Mouse (Mus musculus) gastrocnemius, adult 18-20 months (tissue): ENCODE results near the gene Sipa1l3. TPM values are rescaled to one million over a fixed set of nuclear protein-coding genes. Genes with fewer than 3 reads are reported as not detected.

Source experiments
- DNase-seq: peaks from one replicate; pipeline ENCODE4 v3.0.0; 2021; ENCODE audit warnings: low spot score
- total RNA-seq, 2 experiments: library from RNA; stranded (reverse); gene quantifications; 2 replicates each; pipeline ENCODE4 v1.2.3; 2021

Sipa1l3 gene
- total RNA-seq, 2 experiments from 2014 or later: 6.6 to 7.1 TPM

DNA sequence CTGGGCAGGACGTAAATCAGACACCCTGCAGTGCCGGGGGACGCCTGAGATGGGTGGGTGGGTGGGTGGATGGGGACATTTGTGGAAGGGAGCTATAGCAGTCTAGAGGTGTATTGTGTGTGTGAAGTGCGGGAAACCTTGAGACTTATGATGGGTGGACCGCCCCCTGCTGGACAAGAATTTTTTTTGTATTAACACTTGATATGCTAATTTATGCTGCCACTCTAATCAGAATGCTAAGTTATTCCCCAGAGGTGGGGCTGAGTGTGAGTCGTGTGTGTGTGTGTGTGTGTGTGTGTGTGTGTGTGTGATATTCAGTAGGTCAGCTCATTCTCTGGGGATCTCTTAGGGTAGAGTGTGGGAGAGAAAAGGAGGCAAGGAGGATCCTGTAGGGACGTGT lies 211.8 kb downstream of the Sipa1l3 start:
- no peak for DNase-seq

DNA sequence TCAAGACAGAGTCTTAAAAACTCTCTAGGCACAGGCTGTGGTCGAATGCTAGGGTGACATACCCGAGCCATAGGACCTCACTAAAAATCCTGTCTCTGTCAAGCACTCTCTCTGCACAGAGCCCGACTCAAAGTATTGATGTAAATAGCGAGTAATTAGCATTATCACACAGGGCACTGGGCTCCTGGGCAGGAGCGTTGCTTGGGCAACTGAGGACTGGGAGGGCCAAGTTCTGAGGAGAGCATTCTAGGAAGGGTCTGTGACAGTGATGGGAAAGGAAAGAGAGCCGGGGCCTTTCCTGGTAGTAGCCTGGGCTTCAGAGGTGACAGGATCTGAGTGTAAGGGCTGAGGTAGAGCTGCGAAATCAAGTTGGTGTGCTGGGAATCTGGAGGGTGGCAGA lies 212.3 kb downstream of the Sipa1l3 start:
- no peak for DNase-seq

DNA sequence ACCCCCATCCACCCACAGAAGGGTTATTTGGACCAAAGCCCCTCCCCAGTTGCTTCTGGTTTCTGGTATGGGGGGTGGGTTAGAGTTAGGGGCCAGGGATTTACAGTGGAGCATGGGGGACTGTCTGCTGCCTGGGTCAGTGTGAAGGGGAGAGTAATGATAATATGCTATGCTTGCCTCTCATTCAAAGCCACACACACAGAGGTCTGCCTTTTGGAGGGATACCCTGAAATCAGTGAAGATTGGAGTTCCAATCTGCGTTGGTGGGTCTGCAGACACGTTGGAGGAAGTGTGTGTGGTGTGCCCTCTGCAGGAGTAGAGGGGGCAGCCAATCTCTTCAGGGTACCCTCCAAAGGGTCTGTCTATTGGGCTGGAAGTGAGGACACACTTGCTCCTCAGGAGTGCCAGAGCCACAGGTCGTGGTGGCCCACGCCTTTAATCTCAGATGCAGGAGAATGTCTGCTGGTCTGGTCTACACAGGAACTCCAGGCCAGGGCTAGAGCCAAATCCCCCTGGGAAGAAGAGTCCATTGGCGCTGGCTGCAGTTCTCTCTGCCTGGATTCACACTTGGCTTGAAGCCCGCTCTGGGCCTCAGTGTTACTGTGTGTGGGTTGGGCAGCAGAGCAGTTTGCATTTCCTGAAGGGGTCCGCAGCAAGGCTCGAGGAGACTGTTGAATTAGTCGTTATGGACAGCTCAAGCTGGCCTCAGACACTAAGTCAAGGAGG lies 213.0 kb downstream of the Sipa1l3 start:
- no peak for DNase-seq

DNA sequence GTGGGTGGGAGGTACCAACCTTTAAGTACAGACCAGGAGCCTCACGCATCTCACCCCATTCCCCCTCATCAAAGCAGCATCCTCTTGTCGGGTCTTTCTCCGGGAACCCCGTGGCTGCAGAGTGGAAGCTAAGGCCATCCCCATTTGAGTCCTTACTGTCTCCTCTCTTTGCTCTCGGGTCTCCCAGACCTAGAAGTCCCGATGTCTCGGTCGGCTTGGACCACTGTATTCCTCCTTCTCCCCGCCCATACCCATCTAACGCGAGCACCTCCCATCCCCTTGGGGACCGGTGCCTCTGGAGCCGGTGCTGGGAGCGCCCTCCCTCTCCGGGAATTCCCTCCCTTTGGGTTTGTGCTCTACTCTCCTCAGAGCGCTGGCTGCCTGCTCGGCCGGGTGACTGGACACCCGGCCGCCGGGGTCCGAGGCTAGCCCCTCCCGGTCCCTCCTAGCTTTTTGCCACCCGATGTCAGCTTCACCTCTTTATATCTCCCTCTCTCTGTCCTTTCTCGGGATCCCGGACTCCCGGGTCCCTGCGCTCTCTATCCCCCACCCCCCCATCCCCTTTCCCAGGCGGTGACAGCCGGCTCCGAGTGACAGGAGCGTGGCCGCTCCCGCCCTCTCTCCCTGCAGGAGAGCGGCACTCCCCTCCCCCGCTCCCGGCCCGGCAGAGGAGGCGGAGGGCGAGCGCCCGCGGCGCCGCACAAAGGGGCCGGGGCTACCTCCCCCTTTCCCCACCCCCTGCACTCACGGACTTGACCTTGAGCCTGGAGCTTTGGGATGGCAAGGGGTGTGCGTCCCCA lies 213.8 kb downstream of the Sipa1l3 start:
- no peak for DNase-seq

DNA sequence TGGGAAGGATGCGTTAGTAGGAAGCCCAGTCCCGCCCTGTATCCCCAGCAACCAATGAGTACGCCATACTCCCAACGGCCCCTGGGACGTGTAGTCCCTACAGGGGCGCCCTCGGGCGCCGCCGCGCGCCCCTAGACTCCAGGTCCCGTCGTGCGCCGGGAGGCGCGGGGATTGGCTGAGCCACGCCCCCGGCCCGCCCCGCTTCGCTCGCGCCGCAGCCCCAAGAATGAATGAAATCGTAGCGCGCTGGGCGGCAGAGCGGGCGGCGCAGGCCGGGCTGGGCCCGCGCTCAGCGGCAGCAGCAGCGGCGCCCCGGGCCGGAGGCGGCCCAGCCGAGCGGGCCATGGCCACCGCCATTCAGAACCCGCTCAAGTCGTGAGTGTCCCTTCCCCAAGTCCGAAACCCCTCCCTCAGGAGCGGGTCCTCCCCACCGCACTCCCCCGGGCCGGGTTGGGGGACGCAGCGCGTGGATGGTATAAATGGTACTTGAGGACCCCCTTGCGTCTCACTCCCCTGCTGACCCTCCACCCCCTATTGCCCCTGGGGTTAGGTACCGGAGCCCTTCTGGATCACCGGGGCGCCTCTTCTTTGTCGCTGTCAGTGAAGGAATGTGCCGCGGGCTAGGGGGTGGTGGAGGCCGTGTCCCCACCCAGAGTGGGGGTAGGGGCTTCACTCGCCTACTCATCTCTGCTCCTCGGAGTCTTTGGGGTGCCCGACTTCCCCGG lies 214.5 kb downstream of the Sipa1l3 start, which contains the start of gene Dpf1:
Gene Dpf1, plus strand, starts transcription at position 214 of the 725 bp plus-strand sequence.
- peak; percentile 76 for DNase-seq

DNA sequence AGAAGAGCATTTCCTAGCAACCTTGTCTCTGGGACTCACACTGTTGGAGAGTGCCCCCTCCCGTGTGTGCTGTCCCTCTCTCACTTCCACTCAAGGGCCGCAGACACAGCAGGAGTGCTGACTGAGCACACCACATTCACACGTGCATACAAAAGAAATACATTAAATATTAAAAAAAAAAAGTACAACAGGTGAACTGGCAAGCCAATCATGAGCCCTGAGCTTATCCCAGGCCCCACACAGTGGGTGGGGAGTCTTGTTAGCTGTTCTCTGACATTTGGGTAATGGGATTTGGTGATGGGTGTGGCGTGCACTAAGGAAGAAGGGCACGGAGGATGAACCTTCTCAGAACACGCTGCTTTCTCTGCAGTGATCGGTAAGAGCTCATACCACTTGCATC lies 215.8 kb downstream of the Sipa1l3 start:
- no peak for DNase-seq

DNA sequence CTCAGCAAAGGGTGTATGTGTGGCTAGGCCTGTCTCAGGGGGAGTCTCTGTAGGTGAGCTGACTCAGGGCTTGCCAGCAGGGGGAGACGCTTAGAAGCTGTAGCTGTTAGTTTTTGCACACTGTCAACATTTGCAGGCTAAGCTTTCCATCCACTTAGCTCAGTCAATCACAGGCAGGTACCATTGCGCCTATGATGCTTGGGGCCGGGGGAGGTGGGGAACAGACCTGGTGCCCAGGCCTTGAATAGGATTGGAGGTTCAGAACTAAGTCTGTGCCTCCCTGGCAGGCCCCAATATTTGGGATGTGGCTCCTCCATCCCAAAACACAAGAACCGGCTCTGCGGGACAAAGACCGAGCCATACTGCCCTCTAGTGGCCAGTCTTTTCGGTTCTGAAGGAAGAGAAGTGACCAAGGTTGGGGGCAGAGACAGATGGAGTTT lies 217.3 kb downstream of the Sipa1l3 start:
- peak; percentile 71 for DNase-seq

DNA sequence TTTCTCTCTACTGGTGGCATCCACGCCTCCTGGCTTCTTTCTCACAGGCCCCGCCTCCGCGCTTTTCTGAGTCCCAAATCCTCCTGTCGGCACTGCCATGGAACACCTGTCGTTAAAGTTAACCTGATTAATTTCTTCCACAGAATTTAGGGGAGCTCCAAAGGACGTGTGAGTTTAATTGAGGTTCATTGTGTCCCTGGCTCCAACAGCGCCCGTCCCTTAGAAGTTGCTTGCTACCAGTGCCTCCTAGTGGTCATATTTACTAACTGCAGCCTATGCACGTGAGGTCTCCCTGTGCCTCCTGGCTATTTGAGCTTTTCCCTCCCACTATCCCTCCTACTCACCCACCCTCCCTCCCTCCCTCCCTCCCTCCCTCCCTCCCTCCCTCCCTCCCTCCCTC lies 221.4 kb downstream of the Sipa1l3 start:
- DNase-seq: peak; percentile 76

DNA sequence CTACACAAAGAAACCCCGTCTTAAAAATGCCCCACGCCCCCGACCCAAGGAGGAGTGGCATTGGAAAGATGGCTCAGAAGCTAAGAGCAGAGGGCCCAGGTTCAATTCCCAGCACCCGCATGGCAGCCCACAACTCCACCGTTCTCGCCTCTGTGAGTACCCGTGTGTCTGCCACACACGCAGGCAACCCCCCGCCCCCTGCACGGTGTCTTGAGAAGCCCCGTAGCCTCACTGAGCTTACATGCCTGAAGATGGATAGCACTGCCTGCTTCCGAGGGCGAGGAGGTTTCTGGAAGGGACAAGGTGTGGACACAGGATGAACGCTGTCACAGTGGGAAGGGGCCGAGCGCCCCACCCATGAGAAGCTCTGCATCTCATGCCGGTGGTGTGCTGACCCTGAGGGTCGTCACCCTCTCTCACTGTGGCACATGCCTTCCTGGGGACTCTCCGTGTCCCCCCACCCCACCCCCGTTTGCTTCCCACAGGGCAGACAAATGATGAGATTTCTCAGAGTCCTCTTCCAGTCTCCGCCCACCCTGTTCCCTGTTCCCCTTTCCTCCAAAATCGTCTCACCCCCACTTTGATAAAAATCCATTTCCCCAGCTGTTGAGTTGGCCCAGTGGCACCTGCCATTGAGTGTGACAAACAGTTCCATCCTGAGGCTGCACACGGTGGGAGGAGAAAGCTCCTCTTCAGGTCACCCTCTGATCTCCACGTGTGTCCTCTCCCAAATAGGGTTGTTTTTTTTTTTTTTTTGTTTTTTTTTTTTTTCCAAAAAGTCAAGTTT lies 222.4 kb downstream of the Sipa1l3 start:
- DNase-seq: no peak

DNA sequence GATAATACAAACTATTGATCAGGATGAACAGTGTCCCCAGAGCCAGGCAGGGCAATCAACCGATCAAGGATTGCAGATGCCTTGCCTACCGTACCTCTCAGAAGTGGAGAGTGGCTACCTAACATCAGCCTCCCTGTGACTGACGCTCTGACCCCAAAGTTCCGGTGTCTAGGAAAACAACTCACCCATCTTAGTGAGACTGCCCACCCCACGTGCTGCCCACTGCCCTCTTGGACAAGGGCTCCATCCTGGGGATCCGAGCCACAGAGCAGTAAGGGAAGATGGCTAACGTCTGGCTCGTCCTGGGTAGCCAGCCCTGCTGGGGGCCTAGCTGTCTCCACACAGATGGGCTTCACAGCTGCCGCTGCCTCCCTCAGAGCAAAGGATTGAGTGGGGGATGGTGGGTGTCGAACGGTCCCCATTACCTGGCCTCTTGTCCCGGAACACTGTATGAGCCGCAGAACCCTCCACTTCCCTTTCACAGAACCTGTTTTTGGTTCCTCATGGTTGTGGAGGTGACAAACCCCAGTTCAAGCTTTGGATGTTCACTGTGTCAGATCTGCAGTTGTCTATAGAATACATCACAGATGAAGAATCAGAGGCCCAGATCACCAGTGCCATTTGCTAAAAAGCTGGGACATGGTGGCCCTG lies 224.2 kb downstream of the Sipa1l3 start:
- no peak for DNase-seq

DNA sequence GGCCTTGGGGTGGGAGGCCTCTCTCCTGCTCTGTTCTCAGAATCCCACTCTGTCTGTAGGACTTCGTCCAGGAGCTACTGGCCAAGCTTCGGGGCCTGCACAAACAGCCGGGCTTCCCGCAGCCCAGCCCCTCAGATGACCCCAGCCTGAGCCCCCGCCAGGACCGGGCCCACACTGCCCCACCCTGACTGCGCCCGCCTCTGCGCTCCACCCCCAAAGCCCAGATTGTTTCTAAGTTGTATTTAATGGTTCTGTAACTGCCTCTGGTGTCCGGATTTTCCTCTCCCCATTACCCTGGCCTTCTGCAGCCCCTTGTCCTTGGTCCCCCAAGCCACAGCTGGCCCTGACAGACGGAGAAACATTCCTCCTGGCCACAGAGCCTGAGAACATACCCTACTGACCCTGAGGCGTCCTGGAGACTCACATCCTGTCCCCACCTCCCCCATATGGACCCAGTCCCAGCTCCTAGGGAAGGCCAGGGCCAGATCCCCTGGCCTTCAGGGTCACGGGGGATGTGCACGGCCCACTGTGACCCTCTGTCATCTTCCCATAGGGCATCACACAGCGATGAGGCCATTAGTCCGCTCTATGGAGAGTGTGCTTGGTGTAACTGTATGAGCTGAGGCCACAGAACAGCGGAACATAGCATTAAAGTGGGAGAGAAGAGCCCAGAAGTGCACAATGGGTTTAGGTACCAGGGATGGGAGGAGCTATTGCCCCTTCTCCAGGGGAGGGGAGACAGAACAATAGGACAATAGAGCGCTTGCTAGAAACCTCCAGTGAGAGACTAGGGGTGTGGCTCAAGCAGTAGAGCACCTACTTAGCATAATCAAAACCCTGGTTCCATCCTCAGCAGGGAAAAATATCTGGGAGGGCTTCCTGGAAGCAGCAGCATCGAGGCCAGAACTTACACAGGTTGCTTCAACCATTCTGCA lies 225.0 kb downstream of the Sipa1l3 start:
- DNase-seq: no peak

DNA sequence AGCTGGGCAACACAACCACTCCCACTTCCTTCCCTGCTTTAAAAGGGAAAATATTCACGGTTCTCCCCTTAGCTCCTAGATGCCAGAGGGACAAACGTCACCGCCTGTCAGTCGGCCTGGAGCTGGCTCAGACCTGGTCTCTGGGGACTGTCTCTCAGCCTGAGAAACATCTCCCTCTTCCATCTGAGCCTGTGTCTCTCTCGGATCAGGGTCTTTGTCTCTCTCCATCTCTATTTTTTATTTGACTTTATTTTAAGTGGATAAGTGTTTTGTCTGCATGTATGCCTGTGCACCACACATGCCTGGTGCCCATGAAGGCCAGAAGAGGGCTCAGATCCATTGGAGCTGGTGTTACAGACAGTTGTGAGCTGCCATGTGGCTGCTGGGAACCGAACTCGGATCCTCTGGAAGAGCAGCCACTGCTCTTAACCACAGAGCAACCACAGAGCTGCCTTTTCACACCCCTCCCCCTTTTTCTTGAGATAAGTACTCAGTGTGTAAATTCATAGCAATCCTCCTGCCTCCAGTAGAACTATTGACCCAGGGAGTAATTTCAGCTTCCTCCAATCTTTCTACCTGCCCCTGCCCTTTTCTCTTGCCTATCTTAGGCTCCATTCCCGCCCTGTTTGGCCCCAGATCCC lies 225.9 kb downstream of the Sipa1l3 start:
- DNase-seq: peak; percentile 43

DNA sequence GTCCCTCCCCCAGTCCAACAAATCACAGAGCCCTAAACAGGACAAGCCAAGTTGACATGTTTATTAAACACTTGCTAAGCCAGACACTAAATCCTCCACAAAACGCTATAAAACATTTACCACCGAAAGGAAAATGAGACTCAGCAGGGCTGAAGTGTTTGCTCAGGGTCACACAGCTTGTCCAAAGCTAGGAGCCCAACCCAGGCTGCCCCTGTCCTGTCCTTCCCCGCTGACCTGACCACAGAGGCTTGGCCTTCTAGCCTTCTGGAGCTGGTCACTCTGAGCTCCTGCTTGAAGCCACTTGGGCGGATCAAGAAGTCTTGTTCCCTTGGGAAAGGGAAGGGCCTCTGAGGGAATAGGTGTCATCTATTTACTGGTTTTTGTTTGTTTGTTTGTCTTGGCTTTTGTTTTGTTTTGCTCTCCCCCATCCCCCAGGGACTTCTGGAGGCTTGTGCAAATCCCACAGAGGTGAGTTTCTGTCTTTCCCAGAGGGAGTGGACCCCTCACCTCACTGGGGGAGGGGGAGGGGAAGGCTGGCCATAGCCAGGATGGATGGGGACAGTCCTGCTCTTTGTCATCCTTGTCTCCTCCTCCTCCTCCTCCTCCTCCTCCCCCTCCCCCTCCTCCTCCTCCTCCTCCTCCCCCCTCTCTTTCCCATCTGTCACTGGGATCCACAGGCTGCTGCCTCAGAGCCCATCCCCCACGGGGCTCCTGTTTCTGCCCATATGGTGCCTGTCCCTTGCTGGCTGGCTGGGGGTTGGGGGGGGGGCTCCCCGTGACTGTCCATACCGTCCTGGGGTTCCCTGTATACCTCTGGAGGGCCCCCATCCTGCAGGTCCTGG lies 226.6 kb downstream of the Sipa1l3 start:
- DNase-seq: no peak

DNA sequence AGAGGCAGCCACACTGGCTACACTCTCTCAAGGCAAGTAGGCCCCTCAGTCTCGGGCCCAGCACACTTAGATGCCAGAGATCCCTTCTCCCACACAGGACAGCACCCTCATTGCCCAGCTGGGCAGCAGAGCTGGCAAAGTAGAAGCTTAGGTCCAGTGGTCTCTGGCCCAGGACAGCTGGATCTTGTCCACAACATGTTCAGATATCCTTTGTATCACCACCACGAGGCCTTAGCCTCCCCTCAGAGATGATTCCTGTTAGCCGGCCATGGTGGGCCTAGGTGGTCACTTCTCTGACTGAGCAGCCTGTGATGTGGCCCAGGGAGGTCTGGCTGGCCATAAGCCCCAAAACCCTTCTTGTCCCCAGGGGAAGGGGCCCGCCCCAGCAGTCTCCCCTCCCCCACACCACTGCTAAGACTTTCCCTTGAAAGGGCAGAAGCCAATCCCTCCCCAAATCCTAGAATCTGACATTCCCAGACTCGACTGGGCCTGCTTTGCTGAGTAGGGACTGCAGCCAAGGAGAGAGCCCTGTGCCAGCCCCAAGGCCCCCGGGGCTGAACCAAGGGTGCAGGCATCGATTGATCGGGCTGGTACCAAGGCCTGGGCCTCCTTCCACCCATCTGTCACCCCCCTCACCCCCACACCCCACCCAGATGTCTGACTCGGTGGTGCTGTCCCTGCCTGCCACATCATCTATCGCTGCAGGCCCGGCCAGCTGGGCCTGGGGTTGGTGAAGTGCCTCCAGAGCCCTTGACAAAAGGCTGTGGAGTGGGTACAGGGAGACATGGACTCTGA lies 227.6 kb downstream of the Sipa1l3 start:
- DNase-seq: no peak

DNA sequence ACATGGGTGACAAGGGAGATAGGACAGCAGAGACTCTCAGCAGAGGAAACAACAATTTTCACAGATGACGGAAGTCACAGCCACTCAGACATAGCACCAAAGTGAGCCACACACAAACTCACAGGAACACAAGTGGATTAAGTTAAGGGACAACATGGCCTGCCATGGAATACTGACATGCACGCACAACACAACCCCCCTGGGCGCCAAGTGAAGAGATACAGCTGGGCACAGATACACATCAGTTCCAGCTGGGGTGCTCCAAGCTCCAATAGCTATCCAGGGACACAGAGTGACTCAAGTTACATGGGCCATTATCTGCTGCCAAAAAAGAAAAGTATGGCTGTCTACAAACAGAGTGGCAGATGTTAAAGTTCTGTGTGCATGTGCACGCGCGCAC lies 228.6 kb downstream of the Sipa1l3 start:
- DNase-seq: no peak

DNA sequence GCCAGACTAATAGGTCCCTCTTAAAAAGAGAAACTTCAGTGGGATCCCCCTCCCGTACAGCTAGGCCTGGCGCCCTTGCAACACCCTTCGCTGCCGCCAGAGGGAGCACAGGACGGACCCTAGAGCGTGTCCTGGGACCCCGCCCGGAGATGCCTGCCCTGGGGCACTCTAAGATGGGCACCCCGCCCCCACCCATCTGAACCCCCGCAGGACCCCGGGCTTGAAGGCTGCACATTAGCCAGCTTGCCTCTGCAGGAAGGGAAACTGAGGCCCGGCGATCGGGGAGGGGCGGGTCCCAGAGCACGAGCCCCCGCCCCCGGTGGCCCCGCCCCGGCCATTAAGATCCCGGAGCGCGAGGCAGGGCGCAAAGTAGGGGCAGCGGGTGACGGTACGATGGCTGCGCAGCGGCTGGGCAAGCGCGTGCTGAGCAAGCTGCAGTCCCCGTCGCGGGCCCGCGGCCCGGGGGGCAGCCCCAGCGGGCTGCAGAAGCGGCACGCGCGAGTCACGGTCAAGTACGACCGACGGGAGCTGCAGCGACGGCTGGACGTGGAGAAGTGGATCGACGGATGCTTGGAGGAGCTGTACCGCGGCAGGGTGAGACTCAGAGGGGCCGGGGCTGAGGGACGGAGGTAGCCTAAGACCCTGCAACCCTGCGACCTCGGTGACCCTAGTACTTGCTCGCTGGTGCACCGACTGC lies 229.4 kb downstream of the Sipa1l3 start, which contains the start of gene Ppp1r14a:
Gene Ppp1r14a, plus strand, starts transcription at position 367 of the 697 bp plus-strand sequence.
- peak; percentile 71 for DNase-seq

DNA sequence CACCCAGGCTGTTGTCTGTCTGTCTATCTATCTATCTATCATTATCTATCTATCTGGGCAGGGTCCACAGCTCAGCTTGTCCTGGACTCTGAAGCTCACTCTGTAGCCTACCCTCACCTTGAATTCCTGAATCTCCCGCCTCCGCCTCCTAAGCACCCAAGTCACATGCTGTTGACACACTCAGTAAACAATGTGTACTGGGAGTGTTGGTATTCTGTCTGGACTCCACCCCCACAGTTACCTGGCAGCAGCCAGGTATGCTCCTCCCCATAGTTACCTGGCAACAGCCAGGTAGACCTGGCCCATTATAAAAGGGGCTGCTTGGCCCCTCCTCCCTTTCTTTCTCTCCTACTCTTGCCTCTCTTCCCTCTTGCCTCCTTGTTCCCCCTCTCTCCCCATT lies 230.4 kb downstream of the Sipa1l3 start:
- no peak for DNase-seq
